ENCODE assay signal across 28 mouse cellular contexts in the genomic region with DNA sequence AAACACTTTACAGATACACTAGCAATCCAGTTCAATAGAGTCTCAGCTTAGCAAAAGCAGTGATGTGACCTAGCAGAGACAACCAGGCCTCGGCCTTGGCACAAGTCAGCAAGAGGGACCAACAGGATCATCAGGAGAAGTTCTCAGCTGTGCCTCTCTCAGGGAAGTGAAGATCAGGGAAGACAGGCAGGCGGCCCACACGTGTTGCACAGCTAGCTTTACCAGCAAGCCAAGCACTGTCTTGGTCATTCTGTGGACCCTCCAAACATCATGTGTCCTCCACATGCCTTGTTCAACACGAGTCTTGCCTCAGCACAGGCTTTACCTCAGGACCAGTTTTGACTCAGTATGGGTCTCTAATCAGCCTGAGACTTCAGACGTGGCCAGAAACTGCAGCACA.
"Had no signal": no experiment of that assay in that cellular context is flagged by ENCODE, and none has a peak within 500 bp of the region (broad histone marks: within the 10 kb centered on the region; RNA-seq: fewer than 3 reads in every experiment).

No protein-coding gene starts in this region.

- DNase-seq: cerebellum, adult 18-20 months; cerebellum, adult 2 months; cerebellum, adult 8-10 months; cerebellum, adult 9-10 months; cerebellum, adult 9-11 months; cerebellum, postnatal 10 days; cerebellum, postnatal 14 days; cerebellum, postnatal 25 days; cerebellum, postnatal 36 days; embryo, embryonic 11 days; forebrain, postnatal 0 days; gastrocnemius, postnatal 10 days; gastrocnemius, postnatal 14 days; gastrocnemius, postnatal 25 days; gastrocnemius, postnatal 36 days; heart, adult 18-20 months; heart, adult 2 months had no signal

- H3K36me3 ChIP-seq: embryonic facial prominence, embryonic 10.5 days; embryonic facial prominence, embryonic 12.5 days; embryonic facial prominence, embryonic 13.5 days; embryonic facial prominence, embryonic 15.5 days; forebrain, embryonic 10.5 days; forebrain, embryonic 12.5 days; forebrain, embryonic 15.5 days had no signal

- ATAC-seq: forebrain, embryonic 13.5 days; forebrain, embryonic 14.5 days; forebrain, embryonic 15.5 days; forebrain, embryonic 16.5 days; forebrain, postnatal 0 days had no signal

- H3K9me3 ChIP-seq: embryonic facial prominence, embryonic 10.5 days; embryonic facial prominence, embryonic 12.5 days; embryonic facial prominence, embryonic 13.5 days; embryonic facial prominence, embryonic 15.5 days; forebrain, embryonic 10.5 days; forebrain, embryonic 12.5 days; forebrain, embryonic 15.5 days had no signal

- H3K4me3 ChIP-seq: embryonic facial prominence, embryonic 10.5 days; embryonic facial prominence, embryonic 12.5 days; embryonic facial prominence, embryonic 13.5 days; embryonic facial prominence, embryonic 15.5 days; erythroblast, embryonic 14.5 days; forebrain, embryonic 10.5 days; forebrain, embryonic 12.5 days; forebrain, embryonic 13.5 days; forebrain, embryonic 15.5 days; heart, adult 2 months had no signal

- H3K27ac ChIP-seq: embryonic facial prominence, embryonic 10.5 days; embryonic facial prominence, embryonic 12.5 days; embryonic facial prominence, embryonic 13.5 days; embryonic facial prominence, embryonic 15.5 days; forebrain, embryonic 10.5 days; forebrain, embryonic 12.5 days; forebrain, embryonic 13.5 days; forebrain, embryonic 15.5 days had no signal

- H3K27me3 ChIP-seq: embryonic facial prominence, embryonic 12.5 days; embryonic facial prominence, embryonic 13.5 days; embryonic facial prominence, embryonic 15.5 days; forebrain, embryonic 12.5 days; forebrain, embryonic 13.5 days; forebrain, embryonic 15.5 days had no signal

- H3K4me1 ChIP-seq: embryonic facial prominence, embryonic 12.5 days; embryonic facial prominence, embryonic 13.5 days; embryonic facial prominence, embryonic 15.5 days; forebrain, embryonic 10.5 days; forebrain, embryonic 12.5 days; forebrain, embryonic 13.5 days; forebrain, embryonic 15.5 days had no signal
